In genomic region chr9:69642591-69642990, GRCm38 (mm10) we compare ENCODE assay signal across 19 mouse cellular contexts.
A peak's percentile ranks its signal among the peaks of the same experiment; 100 is the strongest.
DNase-seq lines count a peak whose midpoint lies in the region; ATAC-seq and TF ChIP-seq lines count a peak whose summit lies in the region.
"Had no signal": no experiment of that assay in that cellular context is flagged by ENCODE, and none has a peak within 500 bp of the region (broad histone marks: within the 10 kb centered on the region; RNA-seq: fewer than 3 reads in every experiment).

No protein-coding gene starts in this region.

- in situ Hi-C loops in Patski (cut with MboI; ENCODE audit: low pct_unique_long_range_greater_than_20kb) = no loop called here

- POLR2A ChIA-PET in Patski (lab: Charles Lee) = no interaction called here

- intact Hi-C loops in left cerebral cortex, postnatal 36 days (cut with DNase I) = no loop called here
- intact Hi-C loops in heart, postnatal 36 days (cut with DNase I) = no loop called here

- DNase-seq in Muller cell, postnatal 12 days (ENCODE audit: inconsistent ontology term) = peak; percentile 85
- DNase-seq in Patski (ENCODE audit: low read depth, low spot score) = peak; percentile 22
- peak; percentile 35 for DNase-seq in retina, embryonic 14.5 days (ENCODE audit: low spot score)
- no peak for DNase-seq in kidney, postnatal 36 days
- no peak for DNase-seq in left cerebral cortex, postnatal 36 days (ENCODE audit: low spot score in 2 of 2)
- DNase-seq in heart, postnatal 36 days = no peak
- DNase-seq: adrenal gland, adult 2 months; adrenal gland, postnatal 10 days; adrenal gland, postnatal 25 days; cerebellum, adult 11 months; cerebellum, adult 18-20 months; cerebellum, adult 8-10 months; cerebellum, adult 9-11 months; cerebellum, postnatal 14 days; cerebellum, postnatal 36 days; forebrain, postnatal 0 days had no signal

- TF ChIP-seq CTCF in Patski (IDR thresholded peaks at IDR 0.05) = no peak

- ATAC-seq in Patski = no peak
- ATAC-seq: forebrain, embryonic 13.5 days; forebrain, embryonic 15.5 days; forebrain, postnatal 0 days had no signal

- H3K27me3 ChIP-seq in Patski = peaks cover 11% of the 10 kb centered on the region
- H3K27me3 ChIP-seq: embryonic facial prominence, embryonic 12.5 days; forebrain, embryonic 15.5 days had no signal

- CTCF ChIA-PET in Patski (lab: Charles Lee) = no interaction called here

Comparison
In these comparisons a context has a peak if more than half of its experiments do, and no peak if none do; other contexts are left out.
1. DNase-seq: peak in Muller cell, postnatal 12 days (single experiment), Patski (single experiment) and retina, embryonic 14.5 days (single experiment); none in kidney, postnatal 36 days (0 of 2), left cerebral cortex, postnatal 36 days (0 of 2) and heart, postnatal 36 days (0 of 2).